Mouse (Mus musculus) hindbrain, embryonic 10.5 days (tissue): ENCODE results near the gene Ring1. TPM values are rescaled to one million over a fixed set of nuclear protein-coding genes. Genes with fewer than 3 reads are reported as not detected.
A peak's percentile ranks its signal among the peaks of the same experiment; 100 is the strongest.

Source experiments
- DNase-seq: peaks from one replicate; pipeline ENCODE4 v3.0.0-alpha.2; 2017; ENCODE audit warnings: low spot score
- H3K27ac ChIP-seq: fragments of 300-500 bp; sonication (generic); 2 replicates; pipeline ENCODE4 v1.5.1; 2016; ENCODE audit warnings: mild to moderate bottlenecking, moderate library complexity
- H3K27me3 ChIP-seq: fragments of 300-500 bp; sonication (generic); 2 replicates; pipeline ENCODE4 v1.6.1; 2016; ENCODE audit warnings: mild to moderate bottlenecking; ENCODE audit not compliant: poor library complexity, insufficient read depth, severe bottlenecking
- H3K36me3 ChIP-seq: fragments of 300-500 bp; sonication (generic); 2 replicates; pipeline ENCODE4 v1.6.1; 2016; ENCODE audit warnings: mild to moderate bottlenecking, moderate library complexity
- H3K4me1 ChIP-seq: fragments of 300-500 bp; sonication (generic); replicated peaks from 2 replicates; pipeline ENCODE4 v1.6.1; 2016; ENCODE audit warnings: mild to moderate bottlenecking
- H3K4me3 ChIP-seq: fragments of 300-500 bp; sonication (generic); 2 replicates; pipeline ENCODE4 v1.5.1; 2016; ENCODE audit warnings: mild to moderate bottlenecking, moderate library complexity
- H3K9me3 ChIP-seq: fragments of 300-500 bp; sonication (generic); 2 replicates; pipeline ENCODE4 v1.6.1; 2016; ENCODE audit warnings: mild to moderate bottlenecking, moderate library complexity
- WGBS: fragments of 180-500 bp; shearing (Covaris S2); methylation state at CpG from one replicate; pipeline ENCODE4 v1.1.7; 2016; 5-methylcytosine and 5-hydroxymethylcytosine counted together
- microRNA counts: library from miRNA; unstranded; fragments of <30 nt; microRNA quantifications from one replicate; lab custom pipeline; 2017
- polyA plus RNA-seq: library from polyadenylated mRNA; unstranded; fragments of >200 nt; fragmentation: Nextera tagmentation; extraction: Ambion mirVana; gene quantifications from 2 replicates; pipeline ENCODE4 v1.2.1, GENCODE M21; 2016

Gene Ring1
- polyA plus RNA-seq, 1 experiment from 2014 or later = 17.3 TPM

DNA sequence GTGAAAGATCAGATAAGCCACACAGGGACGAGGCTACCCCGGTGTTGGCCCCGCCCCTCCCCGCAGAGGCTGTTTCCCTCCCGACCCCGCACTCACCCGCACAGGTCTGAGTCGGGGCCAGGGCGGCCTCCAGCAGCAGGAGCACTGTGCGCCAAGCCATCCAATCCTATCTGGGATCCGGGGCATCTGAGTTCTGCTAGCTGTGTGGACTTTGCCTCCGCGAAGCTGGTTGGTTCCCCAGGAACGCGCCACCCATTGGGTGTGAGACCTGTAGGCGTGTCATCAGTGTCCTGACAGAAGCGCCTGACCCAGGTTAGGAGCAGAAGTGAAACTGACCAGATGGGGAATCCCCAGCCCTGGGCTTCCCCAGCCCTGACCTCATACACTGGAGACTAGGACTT lies 45.8 kb downstream of the Ring1 start:
- Histone ChIP-seq H3K36me3 (no peaks in the 10 kb centered on the region), H3K9me3 (no peaks in the 10 kb centered on the region), H3K27me3 (peaks cover 58% of the 10 kb centered on the region), H3K4me3 (peak overlapping the region; percentile 54), H3K27ac (peak overlapping the region; percentile 29; the same call in 1 of the 2 replicates), H3K4me1 (peaks cover 29% of the 10 kb centered on the region)
- WGBS = 1% methylated on average over 17 of the region's 17 CpGs
- DNase-seq = peak; percentile 40

GRCm38 (mm10) chr17:33977861-33978557 lies 46.5 kb downstream of the Ring1 start:
- peaks cover 58% of the 10 kb centered on the region for H3K27me3 ChIP-seq
- 2% methylated on average over 57 of the region's 57 CpGs for WGBS
- peak; percentile 11 for DNase-seq
- H3K27ac ChIP-seq = peak overlapping the region; percentile 29
- peaks cover 29% of the 10 kb centered on the region for H3K4me1 ChIP-seq
- peak overlapping the region; percentile 54 for H3K4me3 ChIP-seq
- no peaks in the 10 kb centered on the region for H3K36me3 ChIP-seq
- no peaks in the 10 kb centered on the region for H3K9me3 ChIP-seq

DNA sequence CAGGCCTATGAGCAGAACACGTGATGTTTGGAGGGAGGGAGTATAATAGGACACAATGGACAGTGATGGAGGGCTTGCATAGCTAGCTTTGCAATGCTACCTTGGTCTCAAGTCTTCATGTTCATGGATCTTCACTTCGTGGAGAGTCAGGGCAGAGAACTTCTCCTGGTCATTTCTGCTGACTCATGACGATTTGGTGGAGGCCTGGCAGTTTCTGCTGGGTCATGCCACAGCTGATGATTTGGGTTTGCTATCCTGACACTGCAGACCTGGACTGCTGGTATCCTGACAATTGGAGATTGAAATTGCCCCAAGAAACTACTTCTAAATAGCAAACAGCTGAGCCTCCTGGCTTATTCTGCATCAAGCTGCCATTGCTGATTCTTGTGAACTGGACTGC lies 50.9 kb downstream of the Ring1 start:
- H3K27ac ChIP-seq = no peak overlapping the region
- WGBS = 71% methylated on average over 3 of the region's 3 CpGs
- no peak overlapping the region for H3K4me3 ChIP-seq
- H3K36me3 ChIP-seq = no peaks in the 10 kb centered on the region
- H3K4me1 ChIP-seq = peaks cover 10% of the 10 kb centered on the region
- peaks cover 35% of the 10 kb centered on the region for H3K27me3 ChIP-seq
- DNase-seq = no peak
- 0 out of 2 replicates have a peak, but pooled peaks cover 4% of the 10 kb centered on the region for H3K9me3 ChIP-seq

GRCm38 (mm10) chr17:33972691-33973090 lies 51.8 kb downstream of the Ring1 start:
- Histone ChIP-seq H3K27me3 (peaks cover 26% of the 10 kb centered on the region), H3K36me3 (no peaks in the 10 kb centered on the region), H3K9me3 (0 out of 2 replicates have a peak, but pooled peaks cover 4% of the 10 kb centered on the region), H3K4me3 (no peak overlapping the region), H3K4me1 (peaks cover 5% of the 10 kb centered on the region), H3K27ac (no peak overlapping the region)
- DNase-seq = peak; percentile 38
- WGBS = 9% methylated on average over 1 of the region's 1 CpGs

MicroRNAs within 50 kb of the gene (microRNA counts, 519-probe panel; counts per million panel counts)
- microRNA mmu-miR-219 (lab: Ali Mortazavi, UCI) = 1,255 counts per million, percentile 77 among the panel's probes with 10 or more counts

Other genes starting within 250 kb of the Ring1 start
- gene Angptl4, start 242.8 kb downstream of the Ring1 start, polyA plus RNA-seq = 23.4 and 25.9 TPM in 2 replicates
- gene Kank3, start 214.2 kb downstream of the Ring1 start, polyA plus RNA-seq = 26.2 and 28.5 TPM in 2 replicates
- 712 and 835 TPM in 2 replicates for gene Rps28, start 200.1 kb downstream of the Ring1 start, polyA plus RNA-seq
- gene Ndufa7, start 200.1 kb downstream of the Ring1 start, polyA plus RNA-seq = 517 and 544 TPM in 2 replicates
- 87.7 and 91.8 TPM in 2 replicates for gene Cd320, start 181.6 kb downstream of the Ring1 start, polyA plus RNA-seq
- gene Gm7029, start 150.8 kb downstream of the Ring1 start, polyA plus RNA-seq = not detected in 2 replicates
- gene Kifc1, start 134.0 kb downstream of the Ring1 start, polyA plus RNA-seq = 6.3 and 7.1 TPM in 2 replicates
- gene Platr17, start 119.5 kb downstream of the Ring1 start, polyA plus RNA-seq = 0.34 and 0.41 TPM in 2 replicates
- gene Daxx, start 115.3 kb downstream of the Ring1 start, polyA plus RNA-seq = 73.1 and 82.8 TPM in 2 replicates
- gene Tapbp, start 108.8 kb downstream of the Ring1 start, polyA plus RNA-seq = 14.5 and 17.2 TPM in 2 replicates
- 23.0 and 24.0 TPM in 2 replicates for gene Zbtb22, start 108.8 kb downstream of the Ring1 start, polyA plus RNA-seq
- gene Rgl2, start 95.1 kb downstream of the Ring1 start, polyA plus RNA-seq = 45.2 and 55.7 TPM in 2 replicates
- gene Pfdn6, start 84.3 kb downstream of the Ring1 start, polyA plus RNA-seq = 228 TPM in 2 replicates
- 47.0 and 51.8 TPM in 2 replicates for gene Wdr46, start 84.0 kb downstream of the Ring1 start, polyA plus RNA-seq
- 4.3 and 6.5 TPM in 2 replicates for gene B3galt4, start 73.2 kb downstream of the Ring1 start, polyA plus RNA-seq
- 55.0 and 63.9 TPM in 2 replicates for gene Vps52, start 68.9 kb downstream of the Ring1 start, polyA plus RNA-seq
- gene Rps18, start 68.7 kb downstream of the Ring1 start, polyA plus RNA-seq = 1,286 and 1,579 TPM in 2 replicates
- 27.1 and 30.9 TPM in 2 replicates for gene H2-K1, start 24.3 kb downstream of the Ring1 start, polyA plus RNA-seq
- gene H2-Ke6, start 3.4 kb upstream of the Ring1 start, polyA plus RNA-seq = 65.5 and 73.0 TPM in 2 replicates
- 188 and 197 TPM in 2 replicates for gene Slc39a7, start 7.0 kb upstream of the Ring1 start, polyA plus RNA-seq
- gene Rxrb, start 7.1 kb upstream of the Ring1 start, polyA plus RNA-seq = 49.1 and 56.4 TPM in 2 replicates
- 0.99 and 1.7 TPM in 2 replicates for gene Col11a2, start 14.8 kb upstream of the Ring1 start, polyA plus RNA-seq
- gene H2-Oa, start 67.7 kb upstream of the Ring1 start, polyA plus RNA-seq = 0.80 and 0.82 TPM in 2 replicates
- 5.8 and 7.7 TPM in 2 replicates for gene H2-DMa, start 94.9 kb upstream of the Ring1 start, polyA plus RNA-seq
- gene Brd2, start 98.0 kb upstream of the Ring1 start, polyA plus RNA-seq = 131 and 135 TPM in 2 replicates
- 0.11 and 0.24 TPM in 2 replicates for gene H2-DMb2, start 118.6 kb upstream of the Ring1 start, polyA plus RNA-seq
- gene H2-DMb1, start 128.4 kb upstream of the Ring1 start, polyA plus RNA-seq = 0.30 and 0.98 TPM in 2 replicates
- gene Tap1, start 162.9 kb upstream of the Ring1 start, polyA plus RNA-seq = 1.7 TPM in 2 replicates
- gene Psmb9, start 163.1 kb upstream of the Ring1 start, polyA plus RNA-seq = 0.66 and 0.97 TPM in 2 replicates
- gene Psmb8, start 173.0 kb upstream of the Ring1 start, polyA plus RNA-seq = 1.2 and 1.8 TPM in 2 replicates
- 0.27 and 1.4 TPM in 2 replicates for gene Tap2, start 178.8 kb upstream of the Ring1 start, polyA plus RNA-seq
- 0.24 TPM in 1 of 2 replicates, not detected in the other for gene H2-Ob, start 214.2 kb upstream of the Ring1 start, polyA plus RNA-seq
- gene H2-Ab1, start 233.0 kb upstream of the Ring1 start, polyA plus RNA-seq = 4.7 and 5.3 TPM in 2 replicates